Mouse (Mus musculus) heart, postnatal 0 days (tissue): ENCODE measurements around the gene Olfr1328. TPM values are rescaled to one million over a fixed set of nuclear protein-coding genes. Genes with fewer than 3 reads are reported as not detected.
"Not testable (repeated sequence)": the region's sequence is repeated elsewhere in the genome, so short reads cannot be mapped to it uniquely, and the experiment has no call there.

Source experiments
- ATAC-seq: fragments of 200-750 bp; cut with Nextera tagmentation; 2 replicates; pipeline ENCODE4 v1.8.0; 2017; ENCODE audit warnings: low read depth, moderate number of reproducible peaks, moderate library complexity; ENCODE audit not compliant: insufficient read depth
- DNase-seq: peaks from one replicate; pipeline ENCODE4 v3.0.0-alpha.2; 2016; ENCODE audit warnings: low spot score
- H3K27ac ChIP-seq: fragments of 300-500 bp; sonication (generic); 2 replicates; pipeline ENCODE4 v1.5.1; 2014; ENCODE audit warnings: low read depth, mild to moderate bottlenecking
- H3K27me3 ChIP-seq: fragments of 300-500 bp; sonication (generic); 2 replicates; pipeline ENCODE4 v1.6.1; 2014; ENCODE audit warnings: low read length, mixed read lengths; ENCODE audit not compliant: control insufficient read depth, insufficient read depth
- H3K36me3 ChIP-seq: fragments of 300-500 bp; sonication (generic); replicated peaks from 2 replicates; pipeline ENCODE4 v1.6.1; 2014; ENCODE audit warnings: low read length, mixed read lengths; ENCODE audit not compliant: control insufficient read depth, insufficient read depth
- H3K4me1 ChIP-seq: fragments of 300-500 bp; sonication (generic); 2 replicates; pipeline ENCODE4 v1.6.1; 2014; ENCODE audit warnings: antibody characterized with exemption; ENCODE audit not compliant: control insufficient read depth, insufficient read depth
- H3K4me2 ChIP-seq: fragments of 300-500 bp; sonication (generic); 2 replicates; pipeline ENCODE4 v1.6.1; 2014; ENCODE audit warnings: low read depth, mild to moderate bottlenecking, low read length, moderate library complexity
- H3K4me3 ChIP-seq: fragments of 300-500 bp; sonication (generic); 2 replicates; pipeline ENCODE4 v1.5.1; 2014; ENCODE audit warnings: low read depth, low read length
- H3K9ac ChIP-seq: fragments of 300-500 bp; sonication (generic); replicated peaks from 2 replicates; pipeline ENCODE4 v1.6.1; 2014; ENCODE audit warnings: low read depth, low read length, mixed read lengths
- H3K9me3 ChIP-seq: fragments of 300-500 bp; sonication (generic); replicated peaks from 2 replicates; pipeline ENCODE4 v1.6.1; 2016; ENCODE audit warnings: low read length; ENCODE audit not compliant: control insufficient read depth
- CTCF ChIP-seq: IDR thresholded peaks from 2 replicates; pipeline ENCODE4 v1.5.1; 2016; ENCODE audit warnings: antibody characterized with exemption, control low read depth, low read depth
- EP300 ChIP-seq: IDR thresholded peaks from 2 replicates; pipeline ENCODE4 v1.6.1; 2016; ENCODE audit warnings: antibody characterized with exemption, low read depth
- WGBS: fragments of 180-500 bp; shearing (Covaris S2); extraction: QIAGEN DNeasy Blood & Tissue Kit; methylation state at CpG from one replicate; pipeline ENCODE4 v1.1.7; 2014; 5-methylcytosine and 5-hydroxymethylcytosine counted together
- polyA plus RNA-seq: library from polyadenylated mRNA; unstranded; fragments of >200 nt; fragmentation: Nextera tagmentation; extraction: Ambion mirVana; gene quantifications from 2 replicates; pipeline ENCODE4 v1.2.1, GENCODE M21; 2015
- total RNA-seq: library from RNA; depleted of rRNA; stranded (reverse); fragments of >200 nt; gene quantifications from 2 replicates; pipeline ENCODE4 v1.2.3, GENCODE M21; 2014; ENCODE audit warnings: low replicate concordance; rRNA removed

Olfr1328 gene
- total RNA-seq (not detected in 2 replicates), polyA plus RNA-seq (not detected in 2 replicates)

- 49% methylated on average over 2 of the region's 2 CpGs for WGBS
- H3K9ac ChIP-seq: no peak within 1 kb of the TSS
- H3K36me3 ChIP-seq: no peaks in the 10 kb centered on the region
- no peak for DNase-seq
- no peak within 1 kb of the TSS for H3K4me3 ChIP-seq
- H3K27me3 ChIP-seq: no peaks in the 10 kb centered on the region
- TF ChIP-seq CTCF (no peak), EP300 (no peak)
- H3K4me1 ChIP-seq: no peaks in the 10 kb centered on the region
- no peaks in the 10 kb centered on the region for H3K9me3 ChIP-seq
- no peak for ATAC-seq
- H3K27ac ChIP-seq: no peak within 1 kb of the TSS
- H3K4me2 ChIP-seq: no peak within 1 kb of the TSS
Measured at GRCm38 (mm10) chr4:118938512-118938911, at the start of gene Olfr1328. TSS of gene Olfr1328 (minus strand) at chr4:118938612.

GRCm38 (mm10) chr4:118985291-118985690, 46.9 kb upstream of the Olfr1328 start:
- Histone ChIP-seq H3K9me3 (no peaks in the 10 kb centered on the region), H3K36me3 (no peaks in the 10 kb centered on the region), H3K27ac (no peak overlapping the region), H3K27me3 (no peaks in the 10 kb centered on the region), H3K9ac (no peak overlapping the region), H3K4me1 (no peaks in the 10 kb centered on the region), H3K4me3 (no peak overlapping the region), H3K4me2 (no peak overlapping the region)
- WGBS: 84% methylated on average over 4 of the region's 4 CpGs
- DNase-seq (no peak), ATAC-seq (no peak)
- no peak for TF ChIP-seq CTCF
- TF ChIP-seq EP300: no peak

- ATAC-seq (no peak), DNase-seq (no peak)
- H3K4me3 ChIP-seq: no peak overlapping the region
- no peaks in the 10 kb centered on the region for H3K4me1 ChIP-seq
- H3K36me3 ChIP-seq: no peaks in the 10 kb centered on the region
- 67% methylated on average over 2 of the region's 2 CpGs for WGBS
- H3K27ac ChIP-seq: no peak overlapping the region
- no peak overlapping the region for H3K9ac ChIP-seq
- no peaks in the 10 kb centered on the region for H3K9me3 ChIP-seq
- TF ChIP-seq EP300: no peak
- TF ChIP-seq CTCF: no peak
- H3K27me3 ChIP-seq: no peaks in the 10 kb centered on the region
- H3K4me2 ChIP-seq: no peak overlapping the region
Measured at GRCm38 (mm10) chr4:118973281-118973680, 34.9 kb upstream of the Olfr1328 start.

- Histone ChIP-seq H3K4me1 (no peaks in the 10 kb centered on the region), H3K4me3 (no peak overlapping the region), H3K27me3 (no peaks in the 10 kb centered on the region), H3K9me3 (no peaks in the 10 kb centered on the region), H3K36me3 (no peaks in the 10 kb centered on the region), H3K4me2 (no peak overlapping the region), H3K9ac (no peak overlapping the region), H3K27ac (no peak overlapping the region)
- WGBS: 87% methylated on average over 15 of the region's 15 CpGs
- DNase-seq: no peak
- no peak for TF ChIP-seq CTCF
- no peak for TF ChIP-seq EP300
- no peak for ATAC-seq
Measured at GRCm38 (mm10) chr4:118967711-118968110, 29.3 kb upstream of the Olfr1328 start.

- Histone ChIP-seq H3K9ac (no peak within 1 kb of the TSS), H3K9me3 (no peaks in the 10 kb centered on the region), H3K4me3 (no peak within 1 kb of the TSS), H3K27me3 (no peaks in the 10 kb centered on the region), H3K36me3 (no peaks in the 10 kb centered on the region), H3K4me2 (no peak within 1 kb of the TSS), H3K27ac (no peak within 1 kb of the TSS), H3K4me1 (no peaks in the 10 kb centered on the region)
- TF ChIP-seq CTCF (no peak), EP300 (no peak)
- 58% methylated on average over 2 of the region's 2 CpGs for whole genome bisulfite sequencing
- ATAC-seq: no peak
- DNase-seq: peak; percentile 6
Measured at GRCm38 (mm10) chr4:118961141-118961628, 22.8 kb upstream of the Olfr1328 start, which contains the start of gene Lao1. TSS of gene Lao1 (plus strand) at chr4:118961578.

GRCm38 (mm10) chr4:118958812-118959211, 20.4 kb upstream of the Olfr1328 start:
- Histone ChIP-seq H3K9ac (no peak overlapping the region), H3K27ac (no peak overlapping the region), H3K4me2 (no peak overlapping the region), H3K9me3 (no peaks in the 10 kb centered on the region), H3K4me3 (no peak overlapping the region), H3K36me3 (no peaks in the 10 kb centered on the region), H3K27me3 (no peaks in the 10 kb centered on the region), H3K4me1 (no peaks in the 10 kb centered on the region)
- 74% methylated on average over 7 of the region's 7 CpGs for WGBS
- ATAC-seq (no peak), DNase-seq (no peak)
- TF ChIP-seq EP300: no peak
- TF ChIP-seq CTCF: no peak

GRCm38 (mm10) chr4:118931326-118931725, 7.1 kb downstream of the Olfr1328 start:
- not testable (repeated sequence) for H3K27me3 ChIP-seq, DNase-seq, H3K9ac ChIP-seq, H3K27ac ChIP-seq, H3K36me3 ChIP-seq, H3K4me2 ChIP-seq, H3K4me1 ChIP-seq, H3K4me3 ChIP-seq, H3K9me3 ChIP-seq, ATAC-seq
- WGBS: 75% methylated on average over 3 of the region's 3 CpGs

- not testable (repeated sequence) for H3K9me3 ChIP-seq, DNase-seq, ATAC-seq, H3K27ac ChIP-seq, H3K36me3 ChIP-seq, H3K4me2 ChIP-seq, H3K4me1 ChIP-seq, H3K4me3 ChIP-seq, H3K27me3 ChIP-seq, H3K9ac ChIP-seq
- WGBS: 49% methylated on average over 2 of the region's 2 CpGs
Measured at GRCm38 (mm10) chr4:118917365-118917764, 21.0 kb downstream of the Olfr1328 start, which contains the start of gene Olfr1329. TSS of gene Olfr1329 (minus strand) at chr4:118917465.
